Mouse (Mus musculus): ENCODE measurements around the gene Olfr10. TPM values are rescaled to one million over a fixed set of nuclear protein-coding genes. Genes with fewer than 3 reads are reported as not detected.

Olfr10 gene
- polyA plus RNA-seq (2015; fragmentation: Nextera tagmentation; extraction: Ambion mirVana), result not detected in 2 replicates

DNA sequence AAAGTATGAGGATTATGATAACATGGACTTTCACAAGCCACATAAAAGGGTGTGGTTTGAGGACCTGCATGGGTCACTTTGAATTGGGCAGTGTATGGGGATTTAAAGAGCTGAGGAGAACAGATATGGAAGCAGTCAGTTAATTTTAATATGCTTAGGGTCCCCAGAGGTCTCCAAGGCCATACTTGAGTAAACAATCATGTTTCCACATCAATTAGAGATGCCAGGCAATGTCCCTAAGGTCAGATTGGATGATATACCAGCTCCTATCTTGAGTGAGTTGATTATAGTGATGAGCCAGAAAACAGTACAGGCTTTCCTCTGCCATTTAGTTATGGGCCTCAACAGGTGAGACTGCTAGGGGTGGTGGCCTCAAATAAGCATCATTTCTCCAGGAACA, at the start of gene Olfr10:
TSS of gene Olfr10 (plus strand) at position 301 of the 400 bp plus-strand sequence.
- H3K4me2 ChIP-seq (ENCODE audit: low read length), result no peak within 1 kb of the TSS
- no peak within 1 kb of the TSS for H3K9ac ChIP-seq (ENCODE audit: low read depth, low read length)
- H3K36me3 ChIP-seq (ENCODE audit: control insufficient read depth, insufficient read depth, low read length), result no peaks in the 10 kb centered on the region
- H3K4me1 ChIP-seq (ENCODE audit: control insufficient read depth, insufficient read depth, low read depth, low read length), result no peaks in the 10 kb centered on the region
- no peaks in the 10 kb centered on the region for H3K9me3 ChIP-seq (ENCODE audit: control insufficient read depth, low read length)
- H3K27me3 ChIP-seq (replicated peaks; ENCODE audit: control insufficient read depth, insufficient read depth, low read length), result no peaks in the 10 kb centered on the region
- ATAC-seq, result no peak
- H3K27ac ChIP-seq (ENCODE audit: low read depth, low read length), result no peak within 1 kb of the TSS
- no peak within 1 kb of the TSS for H3K4me3 ChIP-seq (ENCODE audit: low read length)

DNA sequence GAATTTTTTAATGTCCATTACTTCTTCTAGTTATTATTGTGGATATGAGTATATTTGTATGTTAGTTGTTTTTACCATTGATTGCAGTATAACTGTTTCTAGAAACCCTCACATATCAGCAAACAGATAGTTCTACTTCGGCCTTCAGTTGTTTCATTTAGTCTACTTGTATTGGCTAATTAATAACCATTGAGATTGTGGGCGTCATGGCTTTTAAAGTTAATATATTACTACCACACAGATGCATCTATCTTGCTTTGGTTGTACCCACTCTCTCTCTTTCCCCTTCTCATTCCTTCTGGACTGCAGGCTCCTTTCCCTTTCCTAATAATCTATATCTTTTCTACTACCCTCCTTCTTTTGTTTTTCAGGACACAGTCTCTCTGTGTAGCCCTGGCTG, 45.2 kb upstream of the Olfr10 start:
- no peak for ATAC-seq
- 78% methylated on average over 2 of the region's 2 CpGs for WGBS

GRCm38 (mm10) chr11:49259829-49260228, 44.7 kb upstream of the Olfr10 start:
- Histone ChIP-seq H3K9ac (ENCODE audit: low read depth, low read length) (no peak overlapping the region), H3K27me3 (replicated peaks; ENCODE audit: control insufficient read depth, insufficient read depth, low read length) (no peaks in the 10 kb centered on the region), H3K9me3 (ENCODE audit: control insufficient read depth, low read length) (no peaks in the 10 kb centered on the region), H3K4me2 (ENCODE audit: low read length) (no peak overlapping the region), H3K27ac (ENCODE audit: low read depth, low read length) (no peak overlapping the region), H3K4me1 (ENCODE audit: control insufficient read depth, insufficient read depth, low read depth, low read length) (no peaks in the 10 kb centered on the region), H3K4me3 (ENCODE audit: low read length) (no peak overlapping the region), H3K36me3 (ENCODE audit: control insufficient read depth, insufficient read depth, low read length) (peaks cover 16% of the 10 kb centered on the region; the same call in 1 of the 2 replicates)
- ATAC-seq, result no peak
- WGBS, result 78% methylated on average over 1 of the region's 1 CpGs

More for the DNA sequence above, 45.2 kb upstream of the Olfr10 start:
- Histone ChIP-seq H3K4me1 (ENCODE audit: control insufficient read depth, insufficient read depth, low read depth, low read length) (no peaks in the 10 kb centered on the region), H3K9ac (ENCODE audit: low read depth, low read length) (no peak overlapping the region), H3K9me3 (ENCODE audit: control insufficient read depth, low read length) (no peaks in the 10 kb centered on the region), H3K4me3 (ENCODE audit: low read length) (no peak overlapping the region), H3K27me3 (replicated peaks; ENCODE audit: control insufficient read depth, insufficient read depth, low read length) (no peaks in the 10 kb centered on the region), H3K36me3 (ENCODE audit: control insufficient read depth, insufficient read depth, low read length) (peaks cover 16% of the 10 kb centered on the region; the same call in 1 of the 2 replicates), H3K4me2 (ENCODE audit: low read length) (no peak overlapping the region), H3K27ac (ENCODE audit: low read depth, low read length) (no peak overlapping the region)

DNA sequence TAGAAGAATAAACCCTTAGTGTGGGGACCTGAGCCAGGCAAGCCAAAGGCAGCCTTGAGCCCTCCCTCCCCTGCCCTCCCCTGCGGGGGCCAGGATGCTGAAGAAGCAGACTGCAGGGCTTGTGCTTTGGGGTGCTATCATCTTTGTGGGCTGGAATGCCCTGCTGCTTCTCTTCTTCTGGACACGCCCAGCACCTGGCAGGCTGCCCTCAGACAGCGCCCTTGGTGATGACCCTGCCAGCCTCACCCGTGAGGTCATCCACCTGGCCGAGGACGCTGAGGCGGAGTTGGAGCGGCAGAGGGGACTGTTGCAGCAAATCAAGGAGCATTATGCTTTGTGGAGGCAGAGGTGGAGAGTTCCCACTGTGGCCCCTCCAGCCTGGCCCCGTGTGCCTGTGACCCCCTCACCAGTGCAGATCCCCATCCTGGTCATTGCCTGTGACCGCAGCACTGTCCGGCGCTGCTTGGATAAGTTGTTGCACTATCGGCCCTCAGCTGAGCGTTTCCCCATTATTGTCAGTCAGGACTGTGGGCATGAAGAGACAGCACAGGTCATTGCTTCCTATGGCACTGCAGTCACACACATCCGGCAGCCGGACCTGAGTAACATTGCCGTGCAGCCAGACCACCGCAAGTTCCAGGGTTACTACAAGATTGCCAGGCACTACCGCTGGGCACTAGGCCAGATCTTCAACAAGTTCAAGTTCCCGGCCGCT, 43.8 kb upstream of the Olfr10 start:
- H3K9ac ChIP-seq (ENCODE audit: low read depth, low read length), result no peak overlapping the region
- peaks cover 16% of the 10 kb centered on the region; the same call in 1 of the 2 replicates for H3K36me3 ChIP-seq (ENCODE audit: control insufficient read depth, insufficient read depth, low read length)
- no peak overlapping the region for H3K27ac ChIP-seq (ENCODE audit: low read depth, low read length)
- H3K9me3 ChIP-seq (ENCODE audit: control insufficient read depth, low read length), result no peaks in the 10 kb centered on the region
- 88% methylated on average over 21 of the region's 21 CpGs for WGBS
- no peaks in the 10 kb centered on the region for H3K27me3 ChIP-seq (replicated peaks; ENCODE audit: control insufficient read depth, insufficient read depth, low read length)
- H3K4me1 ChIP-seq (ENCODE audit: control insufficient read depth, insufficient read depth, low read depth, low read length), result no peaks in the 10 kb centered on the region
- no peak for ATAC-seq
- no peak overlapping the region for H3K4me3 ChIP-seq (ENCODE audit: low read length)
- no peak overlapping the region for H3K4me2 ChIP-seq (ENCODE audit: low read length)

DNA sequence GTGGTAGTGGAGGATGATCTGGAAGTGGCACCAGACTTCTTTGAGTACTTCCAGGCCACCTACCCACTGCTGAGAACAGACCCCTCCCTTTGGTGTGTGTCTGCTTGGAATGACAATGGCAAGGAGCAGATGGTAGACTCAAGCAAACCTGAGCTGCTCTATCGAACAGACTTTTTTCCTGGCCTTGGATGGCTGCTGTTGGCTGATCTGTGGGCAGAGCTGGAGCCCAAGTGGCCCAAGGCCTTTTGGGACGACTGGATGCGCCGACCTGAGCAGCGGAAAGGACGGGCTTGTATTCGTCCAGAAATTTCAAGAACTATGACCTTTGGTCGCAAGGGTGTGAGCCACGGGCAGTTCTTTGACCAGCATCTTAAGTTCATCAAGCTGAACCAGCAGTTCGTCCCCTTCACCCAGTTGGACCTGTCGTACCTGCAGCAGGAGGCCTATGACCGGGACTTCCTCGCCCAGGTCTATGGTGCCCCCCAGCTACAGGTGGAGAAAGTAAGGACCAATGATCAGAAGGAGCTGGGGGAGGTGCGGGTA, 43.2 kb upstream of the Olfr10 start:
- ATAC-seq, result no peak
- H3K4me2 ChIP-seq (ENCODE audit: low read length), result no peak overlapping the region
- H3K9me3 ChIP-seq (ENCODE audit: control insufficient read depth, low read length), result no peaks in the 10 kb centered on the region
- no peak overlapping the region for H3K27ac ChIP-seq (ENCODE audit: low read depth, low read length)
- H3K27me3 ChIP-seq (replicated peaks; ENCODE audit: control insufficient read depth, insufficient read depth, low read length), result no peaks in the 10 kb centered on the region
- H3K4me1 ChIP-seq (ENCODE audit: control insufficient read depth, insufficient read depth, low read depth, low read length), result no peaks in the 10 kb centered on the region
- no peak overlapping the region for H3K9ac ChIP-seq (ENCODE audit: low read depth, low read length)
- WGBS, result 92% methylated on average over 14 of the region's 14 CpGs
- H3K36me3 ChIP-seq (ENCODE audit: control insufficient read depth, insufficient read depth, low read length), result peaks cover 16% of the 10 kb centered on the region; the same call in 1 of the 2 replicates
- H3K4me3 ChIP-seq (ENCODE audit: low read length), result no peak overlapping the region

DNA sequence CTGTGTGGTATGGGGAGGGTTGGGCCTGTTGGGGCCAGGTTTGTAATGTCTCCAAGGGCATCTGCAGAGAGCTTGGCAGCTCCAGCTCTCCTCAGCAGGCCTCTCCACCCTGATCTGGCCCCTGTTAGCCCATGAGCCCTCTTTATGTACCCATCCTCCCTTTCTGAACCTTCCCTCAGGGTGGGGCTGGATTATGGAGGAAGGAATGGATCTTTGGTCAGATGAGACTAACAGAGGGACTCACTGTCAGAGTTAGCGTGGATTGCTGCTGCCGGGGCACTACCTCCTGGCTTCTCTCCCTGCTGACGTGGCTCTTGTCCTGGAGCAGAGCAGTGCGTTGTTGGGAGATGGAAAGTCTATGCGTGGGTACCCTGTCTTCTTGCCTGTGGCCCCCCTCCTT, 42.3 kb upstream of the Olfr10 start:
- no peaks in the 10 kb centered on the region for H3K4me1 ChIP-seq (ENCODE audit: control insufficient read depth, insufficient read depth, low read depth, low read length)
- H3K27ac ChIP-seq (ENCODE audit: low read depth, low read length), result no peak overlapping the region
- WGBS, result 81% methylated on average over 5 of the region's 5 CpGs
- no peak for ATAC-seq
- no peaks in the 10 kb centered on the region for H3K27me3 ChIP-seq (replicated peaks; ENCODE audit: control insufficient read depth, insufficient read depth, low read length)
- no peak overlapping the region for H3K9ac ChIP-seq (ENCODE audit: low read depth, low read length)
- no peak overlapping the region for H3K4me2 ChIP-seq (ENCODE audit: low read length)
- no peaks in the 10 kb centered on the region for H3K9me3 ChIP-seq (ENCODE audit: control insufficient read depth, low read length)
- peaks cover 16% of the 10 kb centered on the region; the same call in 1 of the 2 replicates for H3K36me3 ChIP-seq (ENCODE audit: control insufficient read depth, insufficient read depth, low read length)
- H3K4me3 ChIP-seq (ENCODE audit: low read length), result no peak overlapping the region

DNA sequence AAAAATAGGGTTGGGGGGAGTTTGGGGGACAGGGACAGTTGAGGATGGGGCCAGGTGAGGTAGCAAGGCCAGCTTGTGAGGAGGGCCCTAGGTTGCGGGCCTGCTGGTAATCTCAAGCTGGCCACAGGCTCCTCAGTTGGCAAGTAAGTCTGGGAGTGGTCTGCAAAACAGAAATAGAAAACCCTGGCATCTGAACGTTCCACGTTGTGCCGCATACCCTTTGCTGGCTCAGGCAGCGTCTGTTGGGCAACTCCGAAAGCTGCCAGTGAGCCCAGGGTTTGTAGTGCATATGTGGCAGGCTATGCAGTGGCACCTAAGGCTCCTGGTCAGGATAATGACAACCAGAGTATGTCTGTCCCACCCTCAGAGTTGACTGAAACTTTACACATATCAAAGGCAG, 41.4 kb upstream of the Olfr10 start:
- Histone ChIP-seq H3K27ac (ENCODE audit: low read depth, low read length) (no peak overlapping the region), H3K9me3 (ENCODE audit: control insufficient read depth, low read length) (no peaks in the 10 kb centered on the region), H3K9ac (ENCODE audit: low read depth, low read length) (no peak overlapping the region), H3K27me3 (replicated peaks; ENCODE audit: control insufficient read depth, insufficient read depth, low read length) (no peaks in the 10 kb centered on the region), H3K4me2 (ENCODE audit: low read length) (no peak overlapping the region), H3K4me3 (ENCODE audit: low read length) (no peak overlapping the region), H3K36me3 (ENCODE audit: control insufficient read depth, insufficient read depth, low read length) (peaks cover 16% of the 10 kb centered on the region; the same call in 1 of the 2 replicates), H3K4me1 (ENCODE audit: control insufficient read depth, insufficient read depth, low read depth, low read length) (no peaks in the 10 kb centered on the region)
- ATAC-seq, result no peak
- 92% methylated on average over 6 of the region's 6 CpGs for WGBS

DNA sequence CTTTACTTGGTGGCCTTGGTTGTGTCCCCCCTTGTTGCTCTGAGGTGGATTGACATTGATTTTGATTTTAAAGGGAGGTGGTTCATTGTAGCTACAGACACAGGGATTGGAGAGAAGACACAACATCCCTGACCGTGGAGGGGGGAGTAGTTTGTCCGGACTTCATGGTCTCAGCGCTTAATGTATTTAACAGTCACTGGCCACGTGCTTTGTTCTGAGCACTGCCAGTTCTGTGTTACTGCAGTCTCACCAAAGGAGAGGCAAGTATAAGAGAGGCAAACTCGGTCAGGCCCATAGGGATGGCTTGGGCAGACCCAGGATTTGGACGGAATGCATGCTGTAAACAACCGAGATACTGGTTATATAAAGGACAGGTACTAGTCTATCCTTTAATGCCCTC, 40.5 kb upstream of the Olfr10 start:
- no peaks in the 10 kb centered on the region for H3K27me3 ChIP-seq (replicated peaks; ENCODE audit: control insufficient read depth, insufficient read depth, low read length)
- no peak for ATAC-seq
- H3K36me3 ChIP-seq (ENCODE audit: control insufficient read depth, insufficient read depth, low read length), result peaks cover 16% of the 10 kb centered on the region; the same call in 1 of the 2 replicates
- no peak overlapping the region for H3K4me2 ChIP-seq (ENCODE audit: low read length)
- H3K4me3 ChIP-seq (ENCODE audit: low read length), result no peak overlapping the region
- no peaks in the 10 kb centered on the region for H3K9me3 ChIP-seq (ENCODE audit: control insufficient read depth, low read length)
- WGBS, result 92% methylated on average over 7 of the region's 7 CpGs
- H3K27ac ChIP-seq (ENCODE audit: low read depth, low read length), result no peak overlapping the region
- no peaks in the 10 kb centered on the region for H3K4me1 ChIP-seq (ENCODE audit: control insufficient read depth, insufficient read depth, low read depth, low read length)
- no peak overlapping the region for H3K9ac ChIP-seq (ENCODE audit: low read depth, low read length)

DNA sequence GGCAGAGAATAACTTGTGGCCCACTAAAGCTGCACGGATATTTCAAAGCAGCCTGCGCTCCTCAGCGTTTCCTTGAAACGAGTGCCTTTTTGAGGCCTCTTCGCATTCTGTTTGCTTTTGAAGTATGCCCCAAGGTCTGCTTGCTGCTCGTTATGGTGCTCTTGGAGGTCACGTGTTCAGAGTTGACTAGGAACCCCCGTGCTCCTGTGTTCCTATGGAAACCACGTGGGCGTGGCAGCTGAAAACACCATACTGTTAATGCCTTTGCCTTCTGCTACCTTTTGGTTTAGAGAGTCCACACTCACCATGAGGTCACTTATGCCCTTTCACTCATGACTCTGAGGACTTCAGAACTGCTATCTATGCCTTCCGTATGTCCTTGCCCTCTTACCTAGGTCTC, 39.9 kb upstream of the Olfr10 start:
- 83% methylated on average over 11 of the region's 11 CpGs for WGBS

More for the DNA sequence above, 39.9 kb upstream of the Olfr10 start:
- H3K27ac ChIP-seq (ENCODE audit: low read depth, low read length), result no peak overlapping the region
- H3K9me3 ChIP-seq (ENCODE audit: control insufficient read depth, low read length), result no peaks in the 10 kb centered on the region
- H3K4me1 ChIP-seq (ENCODE audit: control insufficient read depth, insufficient read depth, low read depth, low read length), result no peaks in the 10 kb centered on the region
- H3K36me3 ChIP-seq (ENCODE audit: control insufficient read depth, insufficient read depth, low read length), result peaks cover 16% of the 10 kb centered on the region; the same call in 1 of the 2 replicates
- no peak overlapping the region for H3K4me2 ChIP-seq (ENCODE audit: low read length)
- H3K4me3 ChIP-seq (ENCODE audit: low read length), result no peak overlapping the region
- H3K27me3 ChIP-seq (replicated peaks; ENCODE audit: control insufficient read depth, insufficient read depth, low read length), result no peaks in the 10 kb centered on the region
- ATAC-seq, result no peak
- no peak overlapping the region for H3K9ac ChIP-seq (ENCODE audit: low read depth, low read length)
